Mouse (Mus musculus): ENCODE results near the gene Vmn1r167.
"Not testable (repeated sequence)": the region's sequence is repeated elsewhere in the genome, so short reads cannot be mapped to it uniquely, and the experiment has no call there.

GRCm38 (mm10) chr7:23470832-23471231 lies 36.2 kb downstream of the Vmn1r167 start:
- TF ChIP-seq CTCF (conservative IDR thresholded peaks at IDR 0.05 in 1 of 2, IDR thresholded peaks at IDR 0.05 in 1 of 2; ENCODE audit: low read depth in 2 of 2, low read length in 2 of 2); POLR2A (IDR thresholded peaks at IDR 0.05; ENCODE audit: low read depth, low read length); NRF1 (IDR thresholded peaks at IDR 0.05; ENCODE audit: low read depth, low read length); CHD1 (IDR thresholded peaks at IDR 0.05; ENCODE audit: low read depth, low read length); USF1 (IDR thresholded peaks at IDR 0.05; ENCODE audit: low read depth, low read length); MAZ (IDR thresholded peaks at IDR 0.05; ENCODE audit: low read depth, low read length); MAX (IDR thresholded peaks at IDR 0.05; ENCODE audit: low read length); ZC3H11A (IDR thresholded peaks at IDR 0.05; ENCODE audit: low read depth, low read length); POLR2AphosphoS2 (IDR thresholded peaks at IDR 0.05; ENCODE audit: low read depth, low read length); ETS1 (conservative IDR thresholded peaks at IDR 0.05; ENCODE audit: low read depth, low read length); EP300 (IDR thresholded peaks at IDR 0.05; ENCODE audit: low read length); MEF2A (IDR thresholded peaks at IDR 0.05; ENCODE audit: borderline replicate concordance, low read depth, low read length); E2F4 (IDR thresholded peaks at IDR 0.05; ENCODE audit: insufficient replicate concordance, low read depth, low read length); USF2 (conservative IDR thresholded peaks at IDR 0.05; ENCODE audit: low read depth, low read length): not testable (repeated sequence)

All from CH12.LX (cell line).